Mouse (Mus musculus) ES-CJ7 (cell line): ENCODE results near the gene Met.

ENCODE experiments used
- DNase-seq: peaks from one replicate; pipeline ENCODE4 v3.0.0; 2011; ENCODE audit warnings: low read depth, low spot score

The Met gene

DNA sequence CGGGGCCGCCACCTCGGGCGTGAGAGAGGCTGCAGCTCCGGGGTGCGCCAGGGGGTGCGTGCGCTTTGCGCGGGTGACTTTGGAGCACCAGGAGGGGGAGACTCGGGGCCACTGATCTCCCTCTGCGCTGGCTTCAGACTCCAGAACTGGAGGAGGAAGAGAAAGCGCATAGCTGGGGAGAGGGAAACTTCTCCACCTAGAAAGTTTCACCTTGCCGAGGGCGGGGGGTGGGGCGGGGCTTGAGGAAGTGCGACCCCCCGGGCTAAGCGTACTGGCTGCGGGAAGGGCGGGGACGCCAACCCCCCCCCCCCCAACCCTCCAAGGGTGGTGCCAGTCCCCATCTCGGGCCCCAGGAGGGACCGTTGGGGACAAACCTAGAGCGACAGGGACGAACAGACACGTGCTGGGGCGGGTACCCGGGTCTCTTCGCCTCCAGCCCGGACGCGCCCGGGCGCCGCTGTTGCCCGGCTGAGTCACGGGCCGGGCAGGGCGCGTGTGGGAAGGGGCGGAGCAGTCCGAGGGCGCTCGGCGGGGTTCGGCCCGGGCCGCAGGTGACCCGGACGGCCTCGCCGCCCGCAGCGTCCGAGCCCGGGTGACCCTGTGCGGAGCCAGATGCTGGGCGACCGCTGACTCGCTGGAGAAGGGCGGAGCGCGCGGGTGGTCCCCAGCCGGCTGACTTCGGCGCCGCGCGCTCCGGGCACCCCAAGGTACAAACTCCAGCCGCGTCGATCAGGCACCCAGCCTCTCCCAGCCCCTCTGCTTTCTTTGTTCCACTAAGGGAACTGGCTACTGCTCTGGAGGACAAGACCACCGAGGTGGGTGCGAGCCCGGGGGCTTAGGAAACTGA is at the start of gene Met:
Gene Met, plus strand, starts transcription at position 367 of the 847 bp plus-strand sequence.
- DNase-seq = peak; percentile 58

DNA sequence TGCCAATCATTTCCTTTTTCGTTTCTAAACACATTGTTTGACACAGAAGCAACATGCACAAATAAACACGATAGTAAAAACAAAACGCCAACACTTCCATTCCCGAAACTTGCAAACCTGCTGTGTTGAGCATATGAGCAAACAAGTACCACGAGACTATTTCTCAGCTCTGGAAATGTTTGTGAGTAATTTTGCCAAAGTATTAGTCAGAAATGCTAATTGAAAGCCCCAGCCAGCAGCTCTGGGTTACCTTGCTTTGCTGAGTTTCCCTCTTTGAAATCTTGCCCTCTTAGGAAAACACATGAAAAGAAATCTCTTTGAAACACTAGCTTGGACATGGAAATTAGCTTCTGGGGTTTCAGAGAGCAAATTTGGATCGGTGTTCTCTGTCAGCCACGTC is 45.4 kb upstream of the Met start:
- no peak for DNase-seq

DNA sequence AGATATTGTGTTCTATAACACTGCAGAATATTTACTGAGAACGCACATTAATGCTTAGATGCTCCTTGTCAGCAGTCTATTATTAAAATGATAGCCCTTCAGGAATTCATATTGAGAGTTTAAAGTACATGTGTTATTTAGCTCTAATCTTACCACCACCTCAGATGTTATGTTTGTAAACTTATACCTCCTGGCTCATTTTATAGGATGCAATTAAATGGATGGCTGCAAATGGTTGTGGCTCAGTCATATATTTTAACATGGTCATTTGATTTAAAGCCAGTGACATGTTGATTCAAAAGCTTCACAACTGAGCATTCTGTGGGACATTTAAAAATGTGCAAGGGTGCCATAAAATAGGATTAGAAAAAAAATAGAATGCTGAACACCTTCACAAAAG is 41.2 kb upstream of the Met start:
- no peak for DNase-seq

DNA sequence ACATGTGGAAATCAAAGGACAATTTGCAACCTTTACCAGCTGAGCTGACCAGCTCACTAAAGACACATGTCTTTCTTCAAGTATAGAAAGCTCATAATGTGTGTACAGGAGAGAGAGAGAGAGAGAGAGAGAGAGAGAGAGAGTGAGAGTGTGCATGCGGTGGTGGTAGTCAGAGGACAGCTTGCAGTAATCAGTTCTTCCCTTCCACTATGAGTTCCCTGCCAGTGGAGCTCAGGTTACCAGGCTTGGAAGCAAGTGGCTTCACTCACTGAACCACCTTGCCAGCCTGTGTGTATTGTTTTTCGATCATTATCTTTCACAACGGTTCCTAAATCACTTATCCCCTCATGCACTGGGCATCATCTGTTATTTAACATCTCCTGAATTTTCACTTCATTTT is 34.6 kb upstream of the Met start:
- no peak for DNase-seq

DNA sequence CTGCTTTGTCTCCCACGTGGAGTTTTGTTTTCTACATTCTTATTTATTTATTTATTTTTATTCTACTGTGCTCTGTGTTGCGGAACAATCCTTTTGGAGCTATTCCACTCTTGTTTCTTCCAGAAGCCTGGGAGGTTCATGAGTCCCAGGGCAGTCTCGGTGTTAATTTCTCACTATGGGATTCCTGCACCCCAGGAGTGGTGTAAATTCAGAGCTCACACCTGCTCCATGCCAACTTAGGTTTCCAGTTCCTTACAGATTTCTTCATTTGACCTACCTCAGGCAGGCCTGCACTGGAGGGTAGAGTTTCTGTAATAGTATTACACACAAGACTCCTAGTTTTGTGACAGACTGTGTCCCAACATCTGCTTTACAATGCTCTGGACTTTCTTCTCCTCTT is 34.0 kb upstream of the Met start:
- DNase-seq = no peak

DNA sequence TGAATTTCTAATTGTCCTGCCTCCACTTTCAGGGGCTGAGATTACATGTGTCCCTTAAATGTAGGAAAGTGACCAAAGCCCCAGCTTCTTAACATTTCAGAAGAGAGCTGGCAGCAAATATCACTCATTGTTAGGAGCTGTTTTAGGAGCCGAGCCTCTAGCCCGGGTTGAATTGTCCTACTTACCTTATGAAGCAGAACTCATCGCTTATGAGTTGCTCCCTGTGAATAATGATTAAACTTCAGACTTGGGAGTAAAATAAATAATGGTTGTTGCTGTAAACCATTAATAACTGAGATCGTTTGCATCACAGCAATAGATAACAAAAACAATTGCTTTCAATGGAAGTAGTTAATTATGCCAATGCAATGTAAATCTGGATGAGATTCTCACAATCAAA is 20.3 kb upstream of the Met start:
- no peak for DNase-seq

DNA sequence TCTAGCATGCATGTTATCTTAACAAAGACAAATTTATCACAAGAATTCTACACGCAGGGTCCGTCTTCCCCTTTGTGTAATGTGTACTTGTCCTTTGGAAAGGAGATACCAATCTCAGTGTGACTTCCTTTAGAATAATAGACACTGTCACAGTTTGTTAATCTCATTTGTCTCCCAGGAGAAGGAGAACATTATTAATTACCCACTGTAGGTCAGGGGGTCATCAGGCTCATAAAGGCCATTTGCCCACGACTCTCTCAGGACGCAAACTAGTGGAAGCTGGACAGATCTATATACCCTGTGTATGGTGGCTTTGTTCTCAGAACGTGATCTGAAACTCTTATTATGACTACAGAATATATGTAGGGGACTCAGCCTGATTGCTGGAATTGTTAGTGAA is 12.3 kb upstream of the Met start:
- DNase-seq = no peak

DNA sequence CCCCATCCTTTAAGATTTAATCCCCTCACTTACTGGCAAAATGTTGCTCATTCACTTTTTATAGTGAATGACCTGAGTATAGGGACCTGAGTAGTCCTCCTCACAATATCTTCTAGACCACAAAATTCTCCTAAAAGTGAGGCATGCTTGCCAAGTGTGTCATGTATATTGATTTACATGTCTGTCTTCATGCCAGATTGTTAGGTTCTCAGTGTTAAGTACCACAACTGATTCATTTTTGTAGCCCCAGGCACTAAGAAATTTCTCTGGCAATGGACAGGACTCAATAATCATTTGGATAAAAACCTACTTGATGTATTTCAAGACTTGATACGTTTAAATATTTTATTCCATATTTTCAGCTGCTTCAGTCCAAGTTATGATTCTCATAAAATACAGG is 8.5 kb upstream of the Met start:
- no peak for DNase-seq

DNA sequence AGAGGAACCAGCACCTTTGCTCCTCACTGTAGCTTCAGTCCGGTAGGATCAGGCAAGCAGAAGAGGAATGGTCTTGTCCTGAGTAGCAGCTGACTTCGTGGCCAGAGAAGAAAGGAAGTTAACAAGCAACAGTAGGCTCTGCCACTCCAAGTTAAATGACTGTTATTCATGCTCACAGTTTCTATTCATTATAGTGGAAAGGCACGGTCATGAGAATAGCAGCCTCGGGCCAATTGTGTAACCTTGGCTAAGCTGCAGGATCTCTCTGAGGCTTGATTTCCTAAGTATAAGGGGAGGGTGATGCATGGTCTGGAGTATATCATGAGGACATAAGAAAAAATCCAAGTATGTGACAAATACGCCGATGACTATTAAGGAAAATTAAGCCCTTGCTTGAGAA is 4.0 kb upstream of the Met start:
- no peak for DNase-seq

DNA sequence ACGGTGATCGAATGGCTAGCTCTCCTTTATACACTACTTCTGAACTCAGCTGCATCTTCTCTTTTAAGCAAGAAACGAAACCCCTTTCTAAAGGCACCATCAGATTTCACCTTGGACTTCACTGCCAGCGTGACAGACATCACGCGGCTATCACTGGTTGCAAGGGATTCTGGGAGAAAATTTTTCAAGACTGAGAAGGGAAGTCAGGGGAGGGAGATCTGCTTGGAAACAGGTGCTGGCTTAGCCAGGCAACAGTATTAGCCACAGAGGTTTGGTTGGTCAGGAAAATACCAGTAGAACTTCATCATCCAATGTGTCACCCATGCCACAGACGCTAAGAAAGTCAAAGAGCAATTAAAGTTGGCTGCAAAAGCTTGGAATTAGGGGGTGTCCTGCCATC is 2.2 kb upstream of the Met start:
- DNase-seq = no peak

DNA sequence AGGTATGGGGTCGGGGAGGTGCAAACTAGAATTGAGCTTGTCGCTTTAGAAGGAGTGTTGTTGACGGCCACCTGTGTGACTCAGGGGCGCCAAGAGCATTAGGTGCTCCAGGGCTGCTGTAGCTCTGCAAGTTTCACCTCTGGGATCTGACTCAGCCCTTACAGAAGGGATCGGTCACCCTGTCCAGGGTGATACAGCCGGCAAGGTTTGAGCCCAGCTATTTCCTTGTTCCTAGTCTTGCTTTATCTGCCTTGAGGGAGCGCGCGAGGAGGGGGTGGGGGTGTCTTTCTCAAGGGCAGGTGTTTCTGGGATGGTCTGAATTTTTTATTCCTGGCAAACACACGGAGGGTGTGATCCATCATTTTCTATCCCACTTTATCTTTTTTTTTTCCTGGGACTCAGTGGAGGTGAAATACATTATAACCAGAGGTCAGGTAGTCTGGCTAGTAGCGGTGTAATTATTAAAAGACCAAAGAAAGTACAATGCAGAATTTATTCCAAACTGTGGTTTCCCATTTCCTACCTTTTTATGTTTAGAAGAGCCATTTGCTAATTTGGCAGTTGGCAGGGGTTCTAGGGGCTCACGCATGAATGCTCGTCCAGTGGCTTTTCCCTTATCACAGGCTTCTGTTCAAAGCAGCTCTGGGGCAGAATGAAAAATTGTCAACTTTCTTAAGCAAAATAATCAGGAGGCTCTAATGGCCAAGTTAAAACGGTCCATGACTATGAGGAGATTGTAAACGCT is 853 bp downstream of the Met start:
- DNase-seq = peak; percentile 26

DNA sequence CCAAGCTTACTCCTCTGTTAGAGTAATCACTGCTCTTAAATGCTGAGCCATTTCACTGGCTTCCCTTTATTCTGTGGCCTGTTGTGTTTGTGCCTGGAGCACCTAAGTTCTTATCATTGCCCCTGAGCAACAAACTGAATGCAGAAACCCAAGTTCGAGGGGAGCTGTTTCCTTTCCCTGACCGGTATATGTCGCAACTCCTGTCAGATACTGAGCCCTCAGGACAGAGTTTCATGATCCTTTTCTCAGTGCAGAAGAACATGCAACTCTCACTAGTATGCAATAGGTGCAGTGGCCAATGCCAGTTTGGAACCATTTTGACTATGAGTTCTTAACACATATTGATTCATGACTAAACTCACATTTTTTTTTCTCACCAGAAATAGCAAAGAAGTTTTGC is 2.9 kb downstream of the Met start:
- no peak for DNase-seq

DNA sequence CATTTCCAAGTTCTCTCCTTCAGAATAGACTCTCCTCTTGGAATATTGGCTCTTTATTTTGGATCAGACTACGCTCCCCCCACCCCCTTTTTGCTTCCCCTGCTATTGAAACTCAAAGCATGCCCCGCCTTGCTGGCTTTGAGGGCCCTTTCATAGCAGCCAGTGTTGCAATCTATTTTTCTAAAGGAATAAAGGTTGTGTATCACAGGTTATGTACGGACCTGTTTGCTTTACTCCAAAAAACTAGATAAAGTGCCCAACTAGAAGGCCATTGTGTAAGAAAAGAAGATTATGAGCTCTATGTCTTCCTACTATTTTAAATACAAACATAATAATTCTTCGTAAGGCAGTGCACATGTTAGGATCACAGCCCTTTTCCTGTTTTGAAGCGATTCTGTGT is 5.4 kb downstream of the Met start:
- no peak for DNase-seq

DNA sequence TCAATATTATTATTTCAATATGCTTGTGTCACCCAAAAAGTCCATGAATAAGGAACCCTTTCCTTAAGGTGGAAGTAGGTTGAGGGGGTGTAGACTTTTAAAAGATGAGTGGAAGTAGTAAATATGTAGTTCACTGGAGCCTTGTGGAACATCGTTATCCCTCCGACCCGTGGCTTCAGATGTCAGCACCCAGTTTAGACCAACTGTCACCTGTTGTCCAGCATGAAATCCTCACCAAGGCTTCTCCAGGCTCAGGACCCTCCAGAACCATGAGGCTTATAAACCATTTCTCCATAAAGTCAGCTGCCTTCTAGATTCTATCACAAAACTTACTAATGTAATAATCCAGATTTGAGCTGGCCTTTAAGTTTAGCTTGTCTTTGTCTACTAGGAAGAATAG is 9.5 kb downstream of the Met start:
- no peak for DNase-seq

DNA sequence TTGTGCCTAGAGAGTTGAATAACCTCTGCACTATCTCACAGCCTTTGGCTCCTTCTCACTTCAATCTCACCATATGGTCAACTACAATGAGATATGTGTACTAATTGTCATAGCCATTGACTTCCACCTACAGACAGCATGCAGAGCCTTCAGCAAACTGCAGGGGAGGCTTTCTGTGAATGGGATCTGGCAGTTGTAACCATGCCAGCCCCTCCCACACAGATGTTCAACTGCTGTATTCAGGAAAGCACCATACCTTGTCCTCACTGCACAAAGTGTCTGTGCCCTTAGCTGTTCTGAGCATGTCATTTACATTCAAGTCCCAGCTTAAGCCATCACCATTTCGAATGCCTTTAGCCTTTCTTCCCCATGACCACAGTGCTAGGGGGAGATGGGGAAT is 14.2 kb downstream of the Met start:
- peak; percentile 9 for DNase-seq

DNA sequence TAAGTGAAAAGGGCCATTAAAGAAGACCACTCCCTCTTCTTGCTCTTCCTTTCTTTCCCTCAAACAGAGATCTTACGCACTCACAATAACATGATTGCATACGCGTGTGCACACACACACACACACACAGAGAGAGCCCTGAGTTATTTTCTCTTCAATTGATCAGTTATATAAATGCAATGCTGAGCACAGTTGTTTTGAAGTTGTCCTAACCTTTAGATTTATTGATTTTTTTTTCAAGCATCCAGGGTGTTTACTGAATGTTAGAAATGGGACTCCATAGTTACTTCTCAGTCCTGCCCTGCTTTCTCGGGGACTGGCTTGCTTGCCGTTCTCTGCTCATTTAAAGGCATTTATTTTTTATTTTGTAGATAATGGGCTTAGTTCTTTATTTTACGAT is 14.7 kb downstream of the Met start:
- no peak for DNase-seq

DNA sequence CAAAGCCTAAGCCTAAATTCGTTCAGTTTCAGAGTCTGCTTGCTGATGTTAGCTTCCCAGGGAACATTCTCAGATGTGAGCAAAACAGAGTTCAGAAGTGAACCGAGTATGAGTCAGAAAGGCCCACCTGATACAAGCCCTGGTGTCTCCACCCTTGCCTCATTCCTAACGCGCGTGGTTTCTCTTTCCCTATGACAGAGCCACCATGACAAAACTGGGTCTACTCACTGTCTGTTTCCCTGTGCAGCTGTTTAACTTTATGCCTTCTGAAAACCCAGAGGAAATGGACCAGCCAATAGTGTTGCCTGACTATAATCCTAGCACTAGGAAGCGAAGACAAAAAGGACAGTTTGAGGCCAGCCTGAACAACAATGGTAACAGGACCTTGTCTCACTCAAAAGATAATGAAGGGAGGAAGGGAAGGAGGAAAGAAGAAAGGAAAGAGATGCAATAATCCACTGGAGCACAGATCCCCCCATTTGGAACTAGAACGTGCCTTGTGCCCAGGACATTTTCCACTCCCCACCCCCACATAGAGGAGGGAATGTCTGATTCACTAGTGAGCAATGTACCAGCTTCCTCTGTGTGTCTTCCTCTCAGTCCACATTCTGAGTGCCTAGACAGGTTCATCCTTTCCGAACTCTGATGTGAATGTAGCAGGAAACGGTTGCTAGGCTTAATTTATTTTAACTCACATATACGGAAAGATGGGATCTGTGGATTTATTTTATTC is 15.4 kb downstream of the Met start:
- no peak for DNase-seq

DNA sequence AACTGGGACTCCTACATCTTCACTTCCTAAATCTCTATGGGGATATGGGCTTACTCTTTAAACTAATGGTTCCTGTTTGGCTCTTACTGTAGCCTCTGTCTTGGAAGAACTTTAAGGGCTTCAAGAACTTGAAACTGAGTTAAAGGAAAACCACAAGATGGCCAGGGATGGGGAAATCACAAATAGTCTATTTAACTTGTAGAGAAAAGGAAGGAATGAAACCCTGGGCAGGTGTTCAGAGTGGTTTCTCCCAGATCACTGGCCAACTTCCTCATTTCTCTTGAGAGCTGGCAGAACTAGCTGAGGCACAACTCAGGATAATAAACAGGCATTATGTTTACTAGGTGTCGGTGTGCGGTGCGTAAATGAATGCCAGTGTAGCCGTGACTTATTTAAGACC is 17.5 kb downstream of the Met start:
- DNase-seq = no peak

DNA sequence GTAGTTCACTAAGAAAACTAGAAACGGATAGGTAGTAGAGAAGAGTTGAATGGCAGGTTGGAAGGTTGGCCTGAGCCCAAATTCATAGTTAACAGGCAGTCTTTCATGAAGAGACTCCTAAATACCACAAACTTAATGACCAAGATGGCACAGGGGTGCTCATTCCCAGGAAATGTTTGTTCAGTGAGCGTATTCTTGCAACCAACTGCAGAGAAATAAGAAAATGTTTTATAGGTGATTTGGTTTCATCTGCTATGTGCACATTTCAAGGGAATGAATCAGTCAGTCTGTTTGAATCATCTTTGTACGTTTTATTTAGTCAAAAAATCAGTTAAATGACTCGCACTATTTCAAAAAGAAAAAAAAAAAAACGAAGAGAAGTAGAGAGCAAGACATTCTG is 21.6 kb downstream of the Met start:
- DNase-seq = no peak

DNA sequence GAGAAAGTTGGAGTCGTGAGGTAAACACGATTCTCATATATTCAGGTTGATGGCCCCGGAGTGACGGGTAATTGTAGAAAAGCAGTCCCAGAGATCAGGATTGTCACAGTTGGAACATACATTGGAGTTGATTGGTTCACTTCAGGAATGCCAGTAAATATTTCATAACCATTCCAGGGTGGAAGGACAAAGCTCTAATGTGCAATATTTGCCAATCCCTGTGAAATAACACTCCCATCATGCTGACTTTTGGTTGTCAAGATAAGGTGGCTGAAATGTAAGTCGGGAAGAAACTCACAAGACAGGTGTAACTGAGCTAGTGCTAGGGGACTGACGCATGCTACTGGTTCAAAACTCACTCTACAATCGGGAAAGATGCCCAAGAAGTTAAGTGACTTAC is 22.2 kb downstream of the Met start:
- no peak for DNase-seq

DNA sequence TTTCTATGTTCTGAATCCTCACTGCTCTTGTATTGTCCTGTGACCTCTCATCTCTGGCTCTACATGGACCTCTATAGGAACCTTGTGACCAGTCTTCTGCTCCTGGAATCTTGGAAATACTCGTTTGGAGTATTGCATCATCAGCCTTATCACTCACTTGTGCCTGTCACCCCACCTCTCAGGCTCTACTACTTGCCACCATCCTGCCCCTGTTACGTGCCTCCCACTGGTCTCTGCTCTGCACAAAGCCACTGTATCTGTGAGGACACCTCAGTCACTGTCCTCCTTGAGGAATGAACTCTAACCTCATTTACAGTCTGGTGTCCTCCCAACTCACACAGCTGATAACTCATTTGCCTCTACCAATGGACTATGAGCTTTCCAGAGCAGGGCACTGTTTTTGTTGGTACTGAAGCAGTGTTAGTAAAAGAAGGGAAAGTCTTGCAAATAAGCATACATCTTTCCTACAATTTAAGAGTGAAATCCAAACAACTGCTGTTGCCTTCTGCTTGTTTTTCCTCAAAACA is 24.8 kb downstream of the Met start:
- no peak for DNase-seq

DNA sequence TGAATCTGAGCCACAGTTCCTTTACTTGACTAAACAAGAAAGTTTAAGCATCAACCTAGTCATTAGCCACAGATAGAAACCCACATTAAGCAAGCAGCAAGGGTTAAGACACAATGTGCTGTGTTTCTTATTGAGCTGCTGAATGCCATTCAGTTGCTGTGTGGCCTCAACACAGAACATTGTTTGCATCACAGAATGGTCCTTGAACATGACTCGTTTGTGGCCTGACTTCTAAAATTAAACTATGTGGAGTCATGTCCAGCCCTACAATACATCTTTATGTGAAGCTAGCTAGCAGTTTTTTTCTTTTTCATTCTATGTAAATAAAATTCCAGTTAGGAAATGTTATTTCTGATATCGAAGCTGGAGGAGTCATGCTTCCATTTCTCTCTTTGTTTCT is 27.2 kb downstream of the Met start:
- no peak for DNase-seq
